Mouse (Mus musculus) gastrocnemius, adult 2 months (tissue): ENCODE results near the gene Wnt4. TPM values are rescaled to one million over a fixed set of nuclear protein-coding genes. Genes with fewer than 3 reads are reported as not detected.

Source experiments
- DNase-seq: peaks from one replicate; pipeline ENCODE4 v3.0.0; 2022
- H3K27ac ChIP-seq: fragments of 200-600 bp; 2 replicates; pipeline ENCODE4 v1.8.1; 2022; ENCODE audit warnings: mild to moderate bottlenecking
- H3K4me3 ChIP-seq: fragments of 200-600 bp; 2 replicates; pipeline ENCODE4 v1.8.1; 2022; ENCODE audit warnings: mild to moderate bottlenecking, moderate library complexity
- CTCF ChIP-seq: fragments of 200-600 bp; IDR thresholded peaks from 2 replicates; pipeline ENCODE4 v1.8.1; 2022; ENCODE audit warnings: antibody characterized with exemption, mild to moderate bottlenecking, moderate library complexity
- intact Hi-C: fragments of 180-260 bp; cut with DNase I; formaldehyde crosslinking; loops from one replicate; pipeline ENCODE4 v1.15.1; 2025
- total RNA-seq, 2 experiments: library from RNA; stranded (reverse); gene quantifications; 2 replicates each; pipeline ENCODE4 v1.2.3; 2021

Wnt4 gene
- total RNA-seq, 2 experiments from 2014 or later = 9.2 to 13.0 TPM

- peak overlapping the region; percentile 63 for H3K27ac ChIP-seq
- peak; percentile 58 for DNase-seq
- intact Hi-C loops = no loop called here
- no peak for TF ChIP-seq CTCF
- H3K4me3 ChIP-seq = peak overlapping the region; percentile 25
Observed at GRCm38 (mm10) chr4:137282584-137283406, 5.5 kb downstream of the Wnt4 start.

DNA sequence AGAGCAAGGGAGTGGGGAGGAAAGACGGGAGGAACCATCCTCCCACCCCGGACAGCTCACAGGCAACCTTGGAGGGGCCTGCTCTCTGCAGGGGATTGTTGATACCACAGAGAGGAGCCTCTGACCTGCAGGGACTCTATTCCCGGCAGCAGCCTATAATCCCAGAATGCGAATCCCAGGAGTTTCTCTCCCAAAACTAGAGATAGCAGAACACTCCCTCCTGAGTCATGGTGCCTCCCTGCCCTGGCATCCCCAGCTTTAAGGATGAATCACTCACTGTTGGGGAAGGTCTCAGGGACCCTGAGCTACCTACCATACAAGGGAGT, 6.1 kb downstream of the Wnt4 start:
- Histone ChIP-seq H3K4me3 (no peak overlapping the region; the same call in 1 of the 2 replicates), H3K27ac (peak overlapping the region; percentile 63; the same call in 1 of the 2 replicates)
- no peak for TF ChIP-seq CTCF
- DNase-seq = no peak
- intact Hi-C loops = no loop called here

DNA sequence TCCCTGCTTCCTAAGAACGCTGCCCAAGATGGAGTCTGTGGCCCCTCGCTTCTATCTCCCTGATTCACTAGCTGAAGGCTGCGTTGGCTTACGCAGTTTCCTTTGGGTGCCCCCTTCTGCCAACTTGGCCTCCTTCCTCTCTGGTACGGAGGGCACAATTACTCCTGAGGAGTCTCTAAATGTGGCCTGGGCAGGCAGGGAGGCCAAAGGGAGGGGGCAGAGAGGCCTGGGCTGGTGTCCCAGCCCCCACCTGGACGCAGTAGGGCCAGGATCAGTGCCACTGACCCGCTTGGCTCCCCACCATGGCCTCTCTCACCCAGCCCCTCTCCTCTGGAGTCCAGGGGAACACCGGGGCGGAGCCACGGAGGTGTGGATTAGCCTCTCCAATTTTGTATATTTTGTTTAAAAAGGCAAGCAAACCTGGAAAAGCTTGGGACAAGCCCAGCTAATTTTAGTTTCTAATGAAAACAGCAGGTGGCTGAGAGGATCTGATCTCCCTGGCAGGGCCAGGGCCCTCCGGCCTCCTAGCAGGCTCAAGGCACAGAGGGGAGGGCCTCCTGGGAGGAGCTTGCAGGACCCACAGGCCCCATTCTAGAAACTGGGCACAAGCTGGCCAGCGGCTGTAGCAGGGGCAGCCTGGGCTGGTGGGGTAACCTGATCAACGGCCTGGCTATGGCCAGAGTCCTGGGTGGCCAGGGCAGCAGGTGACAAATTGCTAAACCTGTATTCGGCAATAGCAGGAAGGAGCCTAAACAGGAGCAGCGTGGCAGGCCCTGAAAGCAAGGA, 8.8 kb downstream of the Wnt4 start:
- H3K27ac ChIP-seq = peak overlapping the region; percentile 93
- intact Hi-C loops = loop anchor here (2.0 to 5.0 kb wide), 3 partner anchors 91 to 209 kb away; no protein-coding TSS in a partner anchor
- peak overlapping the region; percentile 28 for H3K4me3 ChIP-seq
- TF ChIP-seq CTCF = no peak
- peak; percentile 83 for DNase-seq

GRCm38 (mm10) chr4:137286662-137286953, 9.3 kb downstream of the Wnt4 start:
- peak overlapping the region; percentile 28; the same call in 1 of the 2 replicates for H3K4me3 ChIP-seq
- peak overlapping the region; percentile 93 for H3K27ac ChIP-seq
- intact Hi-C loops = loop anchor here (2.0 to 5.0 kb wide), 3 partner anchors 92 to 209 kb away; no protein-coding TSS in a partner anchor
- no peak for TF ChIP-seq CTCF
- peak; percentile 83 for DNase-seq

DNA sequence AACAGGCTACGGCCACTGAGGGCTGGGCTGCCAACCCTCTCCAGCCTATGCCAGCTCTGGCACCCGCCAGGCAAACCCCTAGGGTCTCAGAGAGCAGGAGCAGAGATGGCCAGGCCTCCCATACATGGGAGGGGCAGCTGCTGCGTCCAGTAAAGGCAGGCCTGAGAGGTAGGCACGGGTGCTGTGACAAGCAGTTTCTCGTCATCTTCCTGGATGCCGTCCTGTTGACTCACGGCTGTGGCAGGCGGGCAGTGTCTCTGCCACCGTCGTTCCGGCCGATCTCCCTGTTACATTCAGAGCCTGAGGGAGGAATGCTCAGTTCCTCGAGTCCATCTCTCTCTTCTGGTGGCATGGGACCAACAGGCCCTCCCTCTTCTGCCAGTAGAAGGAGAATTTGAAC, 9.9 kb downstream of the Wnt4 start:
- intact Hi-C loops = loop anchor here (2.0 to 5.0 kb wide), 3 partner anchors 92 to 210 kb away; no protein-coding TSS in a partner anchor
- peak; percentile 80 for DNase-seq
- Histone ChIP-seq H3K27ac (peak overlapping the region; percentile 93), H3K4me3 (0 out of 2 replicates have a peak overlapping the region, but pooled peaks have one; percentile 3)
- no peak for TF ChIP-seq CTCF

DNA sequence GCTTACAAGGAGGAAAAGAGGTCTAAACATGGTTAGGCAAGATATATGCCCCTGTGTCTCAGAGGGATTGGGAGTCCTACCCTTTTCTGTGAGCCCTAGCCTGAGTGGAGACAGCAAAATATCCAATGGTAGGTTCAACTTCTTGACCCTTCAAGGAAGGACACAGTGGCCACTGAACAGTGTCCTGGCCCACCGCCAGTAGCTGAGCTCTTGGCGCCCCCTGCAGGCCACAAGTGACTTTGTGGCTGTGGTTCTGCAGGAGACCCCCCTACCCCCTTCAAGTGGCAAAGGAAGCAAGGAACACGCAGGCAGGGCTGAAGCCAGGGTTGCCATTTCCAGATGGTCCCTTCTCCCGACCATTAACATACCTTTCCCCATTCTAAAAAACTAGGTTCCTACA, 10.5 kb downstream of the Wnt4 start:
- intact Hi-C loops = loop anchor here (2.0 to 5.0 kb wide), 3 partner anchors 93 to 211 kb away; no protein-coding TSS in a partner anchor
- peak; percentile 70 for DNase-seq
- no peak overlapping the region for H3K4me3 ChIP-seq
- TF ChIP-seq CTCF = peak; percentile 78
- H3K27ac ChIP-seq = peak overlapping the region; percentile 93

GRCm38 (mm10) chr4:137289701-137290100, 12.4 kb downstream of the Wnt4 start:
- H3K4me3 ChIP-seq = no peak overlapping the region
- TF ChIP-seq CTCF = no peak
- intact Hi-C loops = loop anchor here (5.0 kb wide), 2 partner anchors 127 to 212 kb away; no protein-coding TSS in a partner anchor
- no peak for DNase-seq
- H3K27ac ChIP-seq = no peak overlapping the region

GRCm38 (mm10) chr4:137290250-137290649, 13.0 kb downstream of the Wnt4 start:
- DNase-seq = no peak
- no peak for TF ChIP-seq CTCF
- intact Hi-C loops = no loop called here
- H3K4me3 ChIP-seq = no peak overlapping the region
- no peak overlapping the region for H3K27ac ChIP-seq

DNA sequence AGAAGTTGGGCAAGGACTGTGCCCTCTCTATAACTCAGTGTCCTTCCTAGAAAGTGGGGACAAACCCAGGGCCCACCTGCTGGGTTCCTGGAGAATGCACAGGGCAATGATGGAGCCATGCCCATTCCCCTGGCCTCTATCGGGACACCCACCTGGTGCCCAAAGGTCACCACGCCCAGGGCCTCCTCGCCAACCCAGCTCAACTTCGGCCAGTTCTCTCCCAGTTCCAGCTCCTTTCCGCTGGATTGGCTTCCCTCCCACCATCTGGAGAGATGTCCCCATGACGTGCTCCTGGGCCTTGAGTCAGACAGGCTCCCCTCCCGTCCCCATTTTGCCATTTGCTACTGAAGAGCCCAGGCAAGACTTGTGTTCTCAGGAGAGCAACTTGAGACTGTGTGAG, 15.3 kb downstream of the Wnt4 start:
- no peak for TF ChIP-seq CTCF
- H3K4me3 ChIP-seq = no peak overlapping the region
- intact Hi-C loops = no loop called here

DNA sequence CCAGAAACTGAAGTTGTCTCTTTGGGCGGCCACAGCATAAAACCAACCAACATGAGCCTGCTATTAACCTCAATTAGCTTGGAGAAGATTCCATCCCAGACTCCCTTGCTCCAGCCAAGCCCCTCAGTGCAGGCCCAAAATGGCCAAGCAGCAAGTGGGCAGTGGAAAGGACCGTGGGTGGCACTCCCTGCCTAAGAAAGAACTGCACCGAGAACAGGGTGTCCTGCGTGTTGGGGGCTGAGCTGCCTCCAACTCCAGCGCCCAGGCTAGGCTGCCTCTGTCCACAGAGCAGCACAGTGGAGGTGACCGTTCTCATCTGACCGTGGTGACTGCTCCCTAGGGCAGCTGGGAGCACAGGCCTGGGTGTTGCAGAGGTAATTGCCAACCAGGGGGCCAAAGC, 16.7 kb downstream of the Wnt4 start:
- no peak for TF ChIP-seq CTCF
- Histone ChIP-seq H3K4me3 (no peak overlapping the region), H3K27ac (no peak overlapping the region)
- intact Hi-C loops = no loop called here
- no peak for DNase-seq

More for the DNA sequence above, 15.3 kb downstream of the Wnt4 start:
- peak; percentile 77 for DNase-seq
- H3K27ac ChIP-seq = no peak overlapping the region

GRCm38 (mm10) chr4:137294474-137294873, 17.2 kb downstream of the Wnt4 start:
- no peak overlapping the region for H3K4me3 ChIP-seq
- DNase-seq = no peak
- no peak for TF ChIP-seq CTCF
- H3K27ac ChIP-seq = no peak overlapping the region
- intact Hi-C loops = no loop called here

DNA sequence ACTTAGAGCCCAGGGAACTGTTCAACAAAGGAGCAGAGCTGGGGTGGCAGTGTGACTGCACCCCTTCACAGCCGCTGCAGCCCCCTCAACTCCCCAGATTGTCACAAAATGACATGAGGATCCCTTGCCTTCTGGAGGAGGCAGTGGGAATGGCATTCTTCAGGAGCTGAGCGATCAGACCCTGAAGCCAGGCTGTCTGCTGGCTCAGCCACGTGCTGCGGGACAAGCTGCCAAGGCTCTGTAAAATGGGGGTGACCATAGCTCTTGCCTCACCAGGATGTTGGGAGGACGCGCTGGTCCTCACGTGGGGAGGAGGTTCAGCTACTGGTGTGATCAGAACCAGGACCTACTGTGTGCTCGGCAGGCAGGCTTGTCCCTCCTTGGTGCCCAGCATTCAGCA, 17.7 kb downstream of the Wnt4 start:
- H3K27ac ChIP-seq = no peak overlapping the region
- H3K4me3 ChIP-seq = no peak overlapping the region
- intact Hi-C loops = no loop called here
- no peak for TF ChIP-seq CTCF
- DNase-seq = no peak

- intact Hi-C loops = no loop called here
- H3K27ac ChIP-seq = peak overlapping the region; percentile 53
- TF ChIP-seq CTCF = no peak
- no peak overlapping the region for H3K4me3 ChIP-seq
- no peak for DNase-seq
Observed at GRCm38 (mm10) chr4:137297611-137298010, 20.3 kb downstream of the Wnt4 start.
